Mouse (Mus musculus) heart, adult 18-20 months (tissue): ENCODE measurements at regions not wholly inside any gene's neighbourhood (a gene's known extent, or its start where the extent isn't known, plus 50 kb on each side); places are given as distances from the start of the nearest gene placed in this dataset.
"Not testable (repeated sequence)": the region's sequence is repeated elsewhere in the genome, so short reads cannot be mapped to it uniquely, and the experiment has no call there.

Experiments
- DNase-seq, 2 experiments: peaks; one replicate each; pipeline ENCODE4 v3.0.0; 2021 to 2022; ENCODE audit warnings: mixed read lengths in 1 of 2

- DNase-seq = peak; percentile 1 to 13
Observed at GRCm38 (mm10) chr4:38334529-38335149, 1115.5 kb upstream of the 1700009N14Rik start.

GRCm38 (mm10) chr4:38335156-38335555, 1114.9 kb upstream of the 1700009N14Rik start:
- peak; percentile 1 to 4 for DNase-seq

GRCm38 (mm10) chr4:38371047-38371446, 1079.0 kb upstream of the 1700009N14Rik start:
- no peak for DNase-seq

- no peak for DNase-seq
Observed at GRCm38 (mm10) chr4:38381916-38382315, 1068.2 kb upstream of the 1700009N14Rik start.

- DNase-seq = no peak
Observed at GRCm38 (mm10) chr4:38396635-38397034, 1053.5 kb upstream of the 1700009N14Rik start.

- not testable (repeated sequence) for DNase-seq
Observed at GRCm38 (mm10) chr4:38435326-38435725, 1014.8 kb upstream of the 1700009N14Rik start.

- no peak for DNase-seq
Observed at GRCm38 (mm10) chr4:38461473-38462194, 988.5 kb upstream of the 1700009N14Rik start.

GRCm38 (mm10) chr4:38498271-38498670, 951.8 kb upstream of the 1700009N14Rik start:
- DNase-seq = no peak

GRCm38 (mm10) chr4:38505875-38506274, 944.2 kb upstream of the 1700009N14Rik start:
- DNase-seq = no peak

- no peak for DNase-seq
Observed at GRCm38 (mm10) chr4:38507202-38507601, 942.9 kb upstream of the 1700009N14Rik start.

- no peak for DNase-seq
Observed at GRCm38 (mm10) chr4:38519108-38519507, 931.0 kb upstream of the 1700009N14Rik start.
